Mouse (Mus musculus): ENCODE measurements around the gene Stard10.

DNA sequence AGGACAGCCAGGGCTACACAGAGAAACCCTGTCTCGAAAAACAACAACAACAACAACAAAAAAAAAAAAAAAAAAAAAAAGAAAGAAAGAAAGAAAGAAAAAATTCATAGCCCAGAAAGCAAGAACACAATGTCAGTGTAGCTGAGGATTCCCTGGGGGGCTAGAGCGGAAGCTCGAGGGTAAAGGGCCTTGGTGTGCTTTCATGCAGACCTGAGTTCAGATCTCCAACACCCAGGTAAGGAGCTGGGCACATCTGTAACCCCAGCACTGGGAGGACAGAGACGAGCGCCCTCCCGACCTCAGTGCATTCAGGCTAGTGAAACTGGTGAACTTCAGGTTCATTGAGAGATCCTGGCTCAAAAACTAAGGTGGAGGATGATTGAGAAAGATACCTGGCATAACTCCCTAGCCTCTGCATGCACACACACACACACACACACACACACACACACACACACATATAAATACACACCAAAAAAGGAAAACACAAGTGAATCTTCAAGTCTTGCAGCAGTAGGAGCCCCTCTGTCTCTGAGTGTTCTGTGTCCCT lies 38.7 kb downstream of the Stard10 start:
- TF ChIP-seq CTCF (IDR thresholded peaks at IDR 0.05) (no peak), POLR2A (IDR thresholded peaks at IDR 0.05; ENCODE audit: insufficient read depth, low read depth, low read length) (no peak)
